Mouse (Mus musculus) lung, postnatal 25 days (tissue): ENCODE measurements around the gene Hes1.

Experiments
- DNase-seq: peaks from one replicate; pipeline ENCODE4 v3.0.0; 2022; ENCODE audit warnings: low spot score

Gene Hes1

GRCm38 (mm10) chr16:30114451-30114850 is 50.3 kb downstream of the Hes1 start:
- no peak for DNase-seq
